Mouse (Mus musculus) midbrain, postnatal 0 days (tissue): Measurements from ENCODE around the gene Dgat2. TPM values are rescaled to one million over a fixed set of nuclear protein-coding genes. Genes with fewer than 3 reads are reported as not detected.

Source experiments
- ATAC-seq: fragments of 200-750 bp; cut with Nextera tagmentation; 2 replicates; pipeline ENCODE4 v1.8.0; 2017; ENCODE audit warnings: moderate number of reproducible peaks, mild to moderate bottlenecking, moderate TSS enrichment, moderate library complexity; ENCODE audit not compliant: low FRiP score
- DNase-seq: peaks from one replicate; pipeline ENCODE4 v3.0.0-alpha.2; 2015; ENCODE audit warnings: low spot score
- H3K27ac ChIP-seq: fragments of 300-500 bp; sonication (generic); 2 replicates; pipeline ENCODE4 v1.5.1; 2014; ENCODE audit warnings: low read depth, mild to moderate bottlenecking, low read length, mixed read lengths
- H3K27me3 ChIP-seq: fragments of 300-500 bp; sonication (generic); 2 replicates; pipeline ENCODE4 v1.6.1; 2014; ENCODE audit warnings: low read length, control low read depth, mixed read lengths; ENCODE audit not compliant: insufficient read depth
- H3K36me3 ChIP-seq: fragments of 300-500 bp; sonication (generic); 2 replicates; pipeline ENCODE4 v1.6.1; 2014; ENCODE audit warnings: low read length, control low read depth, mixed read lengths; ENCODE audit not compliant: insufficient read depth
- H3K4me1 ChIP-seq: fragments of 300-500 bp; sonication (generic); 2 replicates; pipeline ENCODE4 v1.6.1; 2014; ENCODE audit warnings: mild to moderate bottlenecking, control low read depth, antibody characterized with exemption, low read length, mixed read lengths; ENCODE audit not compliant: insufficient read depth
- H3K4me2 ChIP-seq: fragments of 300-500 bp; sonication (generic); 2 replicates; pipeline ENCODE4 v1.6.1; 2014; ENCODE audit warnings: low read depth, mild to moderate bottlenecking, low read length, mixed read lengths; ENCODE audit not compliant: poor library complexity, severe bottlenecking
- H3K4me3 ChIP-seq: fragments of 300-500 bp; sonication (generic); 2 replicates; pipeline ENCODE4 v1.5.1; 2014; ENCODE audit warnings: low read depth, mild to moderate bottlenecking, low read length, moderate library complexity
- H3K9ac ChIP-seq: fragments of 300-500 bp; sonication (generic); replicated peaks from 2 replicates; pipeline ENCODE4 v1.6.1; 2014; ENCODE audit warnings: mild to moderate bottlenecking, low read length, moderate library complexity, mixed read lengths; ENCODE audit not compliant: poor library complexity, severe bottlenecking
- H3K9me3 ChIP-seq: fragments of 300-500 bp; sonication (generic); 2 replicates; pipeline ENCODE4 v1.6.1; 2016; ENCODE audit warnings: low read length, control low read depth
- CTCF ChIP-seq: IDR thresholded peaks from 2 replicates; pipeline ENCODE4 v1.5.1; 2016; ENCODE audit warnings: antibody characterized with exemption, mild to moderate bottlenecking
- WGBS: fragments of 180-500 bp; shearing (Covaris S2); extraction: QIAGEN DNeasy Blood & Tissue Kit; methylation state at CpG from one replicate; pipeline ENCODE4 v1.1.7; 2014; 5-methylcytosine and 5-hydroxymethylcytosine counted together
- polyA plus RNA-seq: library from polyadenylated mRNA; unstranded; fragments of >200 nt; fragmentation: Nextera tagmentation; extraction: Ambion mirVana; gene quantifications from 2 replicates; pipeline ENCODE4 v1.2.1, GENCODE M21; 2015
- total RNA-seq: library from RNA; depleted of rRNA; stranded (reverse); fragments of >200 nt; gene quantifications from 2 replicates; pipeline ENCODE4 v1.2.3, GENCODE M21; 2014

Gene Dgat2
- total and polyA plus RNA-seq, 2 experiments from 2014 or later, result 33.1 to 34.5 TPM

DNA sequence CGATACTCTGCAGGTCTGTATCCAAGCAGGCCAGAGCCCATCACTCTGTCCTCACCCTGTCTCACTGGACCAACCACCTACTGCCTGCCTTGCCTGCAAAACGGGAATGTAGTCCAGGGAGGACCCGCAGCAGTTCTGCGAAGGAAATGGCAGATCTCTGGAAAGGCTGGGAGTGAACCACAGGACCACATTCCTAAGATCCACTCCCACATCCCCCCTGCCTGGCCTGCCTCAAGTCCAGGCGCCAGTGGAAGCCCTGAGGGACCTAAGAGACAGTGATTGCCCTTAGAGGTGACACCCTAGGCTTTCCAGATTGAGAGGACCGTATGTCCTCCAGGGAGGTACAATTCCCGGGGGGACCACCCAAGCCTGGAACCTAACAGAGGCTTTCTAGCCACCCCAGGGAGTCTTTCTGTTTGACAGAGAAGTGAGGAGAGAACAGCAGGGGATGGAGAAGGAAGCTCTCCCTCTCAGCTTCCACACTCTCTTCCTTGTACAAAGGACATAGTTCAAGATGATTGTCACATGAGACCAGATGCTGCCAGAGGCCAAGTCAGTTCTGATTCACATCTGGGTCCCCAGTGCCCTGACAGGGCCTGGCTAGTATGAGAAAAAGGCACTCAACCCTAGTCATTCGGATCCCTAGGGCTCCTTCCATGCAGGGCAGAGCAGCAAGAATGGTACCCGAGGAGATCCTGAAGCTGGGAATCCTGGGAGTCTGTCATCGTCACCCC, 10.6 kb downstream of the Dgat2 start:
- TF ChIP-seq CTCF, result no peak
- Histone ChIP-seq H3K4me3 (no peak overlapping the region), H3K9me3 (no peaks in the 10 kb centered on the region), H3K4me1 (no peaks in the 10 kb centered on the region), H3K36me3 (no peaks in the 10 kb centered on the region), H3K9ac (no peak overlapping the region), H3K27me3 (no peaks in the 10 kb centered on the region), H3K4me2 (no peak overlapping the region), H3K27ac (no peak overlapping the region)
- 68% methylated on average over 10 of the region's 10 CpGs for WGBS
- ATAC-seq (no peak), DNase-seq (no peak)

DNA sequence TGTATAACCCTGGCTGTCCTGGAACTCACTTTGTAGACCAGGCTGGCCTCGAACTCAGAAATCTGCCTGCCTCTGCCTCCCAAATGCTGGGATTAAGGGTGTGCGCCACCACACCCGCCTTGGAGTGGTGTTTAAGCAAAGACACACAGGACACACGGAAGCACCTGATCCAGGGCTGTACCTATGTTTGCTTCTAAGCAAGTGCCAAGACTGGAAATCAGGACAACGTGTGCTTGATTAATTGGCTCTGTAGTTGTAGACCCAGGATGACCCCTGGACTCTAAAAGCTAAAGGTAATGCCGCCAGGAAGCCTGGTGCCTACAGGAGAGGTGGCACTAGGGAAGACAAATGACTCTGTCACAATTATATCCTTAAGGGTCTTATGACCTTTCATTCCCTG, 12.0 kb downstream of the Dgat2 start:
- ATAC-seq (no peak), DNase-seq (no peak)
- no peak for TF ChIP-seq CTCF
- Histone ChIP-seq H3K27ac (no peak overlapping the region), H3K4me2 (no peak overlapping the region), H3K9ac (no peak overlapping the region), H3K4me1 (no peaks in the 10 kb centered on the region), H3K36me3 (no peaks in the 10 kb centered on the region), H3K9me3 (no peaks in the 10 kb centered on the region), H3K27me3 (no peaks in the 10 kb centered on the region), H3K4me3 (no peak overlapping the region)
- WGBS, result 93% methylated on average over 6 of the region's 6 CpGs

DNA sequence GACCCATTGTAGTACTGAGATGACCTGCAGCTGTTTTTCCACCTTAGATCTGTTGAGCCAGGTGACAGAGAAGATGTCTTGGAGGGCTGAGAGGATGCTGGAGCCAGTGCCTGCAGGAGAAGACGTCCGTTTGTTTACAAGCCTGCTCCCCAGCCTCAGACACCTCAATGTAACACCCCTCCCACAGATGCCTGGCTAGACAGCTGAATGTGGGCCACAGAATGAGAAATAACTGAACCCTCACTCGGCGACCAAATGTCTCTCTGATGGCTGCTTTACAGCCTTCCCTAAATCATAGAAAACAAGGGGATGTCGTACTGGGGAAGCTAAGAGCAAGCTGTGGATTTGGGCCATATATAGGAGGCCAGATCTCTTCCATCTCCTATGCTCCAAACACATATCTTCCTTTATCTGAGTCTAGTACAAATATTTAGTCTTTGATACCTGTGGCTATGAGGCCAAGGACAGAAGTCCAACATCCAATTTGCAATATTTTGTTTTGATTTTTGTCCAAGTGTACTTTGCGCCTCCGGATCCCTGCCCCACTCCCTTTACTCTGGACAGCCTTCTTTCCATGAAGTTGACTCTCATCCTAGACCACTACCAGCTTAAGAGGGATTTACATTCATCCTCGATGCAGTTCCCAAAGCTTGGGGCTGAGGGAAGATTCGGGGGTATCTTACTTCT, 12.7 kb downstream of the Dgat2 start:
- no peak for ATAC-seq
- no peak overlapping the region for H3K9ac ChIP-seq

DNA sequence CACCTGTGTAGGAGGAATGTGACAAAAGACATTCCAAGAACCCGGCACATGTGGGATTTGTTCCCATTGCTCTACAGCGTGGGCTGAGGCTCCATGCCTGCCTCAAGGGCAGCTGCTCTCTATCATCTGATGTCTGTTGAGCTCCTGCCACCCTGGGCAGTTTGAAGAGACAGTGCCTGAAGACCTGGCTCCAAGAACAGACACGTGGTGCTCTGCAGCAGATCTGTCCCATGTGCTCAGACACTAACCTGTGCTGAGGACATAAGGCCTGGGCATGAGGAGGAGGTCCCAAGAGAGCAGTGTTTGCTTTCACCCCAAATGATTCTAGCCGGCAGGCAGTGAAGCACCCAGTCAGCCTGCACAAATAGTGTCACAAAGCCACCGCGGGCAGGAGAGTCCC, 13.8 kb downstream of the Dgat2 start:
- Histone ChIP-seq H3K4me3 (no peak overlapping the region), H3K4me2 (no peak overlapping the region), H3K9ac (no peak overlapping the region), H3K9me3 (no peaks in the 10 kb centered on the region), H3K27ac (no peak overlapping the region), H3K27me3 (no peaks in the 10 kb centered on the region), H3K36me3 (no peaks in the 10 kb centered on the region), H3K4me1 (no peaks in the 10 kb centered on the region)
- no peak for DNase-seq
- no peak for ATAC-seq
- 86% methylated on average over 6 of the region's 6 CpGs for WGBS
- TF ChIP-seq CTCF, result no peak

More for the DNA sequence above, 12.7 kb downstream of the Dgat2 start:
- H3K27ac ChIP-seq, result no peak overlapping the region
- H3K36me3 ChIP-seq, result no peaks in the 10 kb centered on the region
- no peaks in the 10 kb centered on the region for H3K9me3 ChIP-seq
- no peak overlapping the region for H3K4me3 ChIP-seq
- H3K4me2 ChIP-seq, result no peak overlapping the region
- WGBS, result 92% methylated on average over 9 of the region's 9 CpGs
- no peak for DNase-seq
- no peaks in the 10 kb centered on the region for H3K4me1 ChIP-seq
- H3K27me3 ChIP-seq, result no peaks in the 10 kb centered on the region
- no peak for TF ChIP-seq CTCF

DNA sequence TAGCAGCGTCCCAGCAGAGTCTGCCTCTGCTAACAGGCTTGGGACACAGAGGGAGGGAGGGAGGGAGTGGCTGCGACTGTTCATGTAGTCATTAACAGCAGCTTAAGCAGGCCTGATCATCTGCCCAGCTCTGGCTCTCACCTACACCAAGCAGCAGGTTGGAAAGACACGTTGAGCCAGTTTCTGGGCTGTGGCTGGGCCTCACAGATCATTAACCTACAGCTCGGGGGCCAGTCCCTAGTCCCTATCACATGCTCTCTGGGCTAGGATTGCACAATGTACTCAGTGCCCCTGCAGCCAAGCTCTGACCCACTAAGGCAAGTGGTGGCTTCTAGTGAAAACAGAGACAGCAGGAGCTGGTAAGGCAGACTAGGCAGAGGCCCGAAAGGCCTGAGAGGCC, 14.6 kb downstream of the Dgat2 start:
- Histone ChIP-seq H3K9ac (no peak overlapping the region), H3K27me3 (no peaks in the 10 kb centered on the region), H3K9me3 (no peaks in the 10 kb centered on the region), H3K36me3 (no peaks in the 10 kb centered on the region), H3K4me3 (no peak overlapping the region), H3K4me1 (no peaks in the 10 kb centered on the region), H3K27ac (no peak overlapping the region), H3K4me2 (no peak overlapping the region)
- DNase-seq (no peak), ATAC-seq (no peak)
- TF ChIP-seq CTCF, result no peak
- WGBS, result 55% methylated on average over 5 of the region's 5 CpGs

DNA sequence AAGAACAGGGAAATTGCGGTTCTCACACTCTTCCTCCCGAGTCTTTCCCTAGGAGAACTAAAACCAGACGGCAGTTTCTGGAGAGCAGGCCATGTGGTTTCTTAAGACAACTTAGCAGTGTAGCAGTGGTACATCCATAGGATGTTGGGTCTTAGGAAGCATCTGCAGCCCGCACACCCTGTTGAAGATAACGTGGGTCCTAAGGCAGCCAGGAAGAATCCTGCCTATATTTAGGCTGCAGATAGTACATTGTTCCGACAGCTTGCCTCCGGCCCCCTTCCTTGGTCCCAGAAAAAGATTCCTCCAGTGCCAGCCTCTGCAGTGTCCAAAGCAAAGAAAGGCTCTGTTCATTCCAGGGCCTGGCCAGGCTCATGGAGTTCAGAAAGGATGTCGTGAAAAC, 16.4 kb downstream of the Dgat2 start:
- Histone ChIP-seq H3K9ac (no peak overlapping the region), H3K4me1 (no peaks in the 10 kb centered on the region), H3K9me3 (no peaks in the 10 kb centered on the region), H3K36me3 (no peaks in the 10 kb centered on the region), H3K27ac (no peak overlapping the region), H3K4me2 (no peak overlapping the region), H3K4me3 (no peak overlapping the region), H3K27me3 (no peaks in the 10 kb centered on the region)
- ATAC-seq (no peak), DNase-seq (no peak)
- TF ChIP-seq CTCF, result no peak
- WGBS, result 88% methylated on average over 8 of the region's 8 CpGs
